Mouse (Mus musculus): Measurements from ENCODE around the gene Kcnab1. TPM values are rescaled to one million over a fixed set of nuclear protein-coding genes. Genes with fewer than 3 reads are reported as not detected.
A peak's percentile ranks its signal among the peaks of the same experiment; 100 is the strongest.

Kcnab1 gene
- 15.4 and 16.3 TPM in 2 replicates for polyA plus RNA-seq (2015; fragmentation: Nextera tagmentation; extraction: Ambion mirVana)

- Histone ChIP-seq H3K4me1 (peaks cover 21% of the 10 kb centered on the region), H3K9me3 (replicated peaks) (no peaks in the 10 kb centered on the region), H3K27ac (replicated peaks) (peak within 1 kb of the TSS; percentile 45), H3K27me3 (replicated peaks) (no peaks in the 10 kb centered on the region), H3K9ac (replicated peaks) (peak within 1 kb of the TSS; percentile 59), H3K4me2 (peak within 1 kb of the TSS; percentile 95), H3K4me3 (replicated peaks) (peak within 1 kb of the TSS; percentile 53), H3K36me3 (no peaks in the 10 kb centered on the region)
- ATAC-seq (ENCODE audit: low FRiP score): peak; percentile 88
- 2% methylated on average over 30 of the region's 30 CpGs for WGBS
Measured at GRCm38 (mm10) chr3:65108945-65109921, at the start of gene Kcnab1. Gene Kcnab1 (plus strand): TSS chr3:65109384.

DNA sequence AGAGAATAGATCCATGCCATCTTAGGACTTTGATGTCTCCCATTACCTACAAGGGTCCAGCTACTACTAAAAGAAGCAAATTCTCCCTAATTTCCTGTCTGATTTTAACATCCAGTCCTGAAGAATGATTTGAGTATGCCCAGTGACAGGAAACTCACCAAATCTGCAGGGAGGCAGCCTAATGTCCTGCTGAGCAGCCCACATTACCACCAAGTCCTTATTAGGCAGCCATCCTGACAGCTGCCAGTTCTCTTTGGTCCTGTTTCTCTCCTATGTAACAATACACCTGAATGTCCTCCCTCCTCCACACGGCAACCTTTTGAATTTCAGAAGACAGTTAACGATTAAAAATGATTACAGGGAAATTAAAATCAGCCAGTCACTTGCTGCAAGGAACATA, 20.9 kb upstream of the Kcnab1 start:
- no peak for ATAC-seq (ENCODE audit: low FRiP score)
- no peaks in the 10 kb centered on the region for H3K9me3 ChIP-seq (replicated peaks)
- H3K9ac ChIP-seq (replicated peaks): no peak overlapping the region
- 80% methylated on average over 2 of the region's 2 CpGs for WGBS
- H3K4me3 ChIP-seq (replicated peaks): no peak overlapping the region
- no peak overlapping the region for H3K4me2 ChIP-seq
- H3K36me3 ChIP-seq: no peaks in the 10 kb centered on the region
- H3K27ac ChIP-seq (replicated peaks): no peak overlapping the region
- no peaks in the 10 kb centered on the region for H3K4me1 ChIP-seq
- no peaks in the 10 kb centered on the region for H3K27me3 ChIP-seq (replicated peaks)

DNA sequence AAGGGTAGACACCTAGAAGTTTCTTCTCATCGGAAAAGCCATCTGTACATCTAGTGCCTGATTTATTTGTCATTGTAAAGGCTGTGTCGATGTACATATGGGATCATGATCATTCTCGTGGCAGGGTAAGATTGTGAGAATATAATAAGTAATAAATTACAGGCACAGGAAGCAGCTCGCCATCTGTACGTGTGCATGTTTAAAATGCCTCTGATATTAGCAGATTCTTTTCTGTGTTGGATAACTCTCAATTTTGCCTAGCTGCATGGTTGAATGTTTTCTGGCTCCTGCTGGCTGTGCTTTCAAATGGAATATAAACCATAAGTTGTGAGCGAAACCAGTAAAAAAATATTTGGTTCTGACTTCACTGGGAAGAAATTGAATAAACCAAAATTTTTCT, 5.1 kb upstream of the Kcnab1 start:
- Histone ChIP-seq H3K36me3 (no peaks in the 10 kb centered on the region), H3K27me3 (replicated peaks) (no peaks in the 10 kb centered on the region), H3K9me3 (replicated peaks) (no peaks in the 10 kb centered on the region), H3K4me3 (replicated peaks) (no peak overlapping the region), H3K4me1 (peaks cover 8% of the 10 kb centered on the region), H3K9ac (replicated peaks) (no peak overlapping the region), H3K4me2 (no peak overlapping the region), H3K27ac (replicated peaks) (no peak overlapping the region)
- WGBS: 55% methylated on average over 6 of the region's 6 CpGs
- ATAC-seq (ENCODE audit: low FRiP score): no peak

GRCm38 (mm10) chr3:65110190-65110589, 1.0 kb downstream of the Kcnab1 start:
- H3K27me3 ChIP-seq (replicated peaks): no peaks in the 10 kb centered on the region
- H3K4me2 ChIP-seq: peak overlapping the region; percentile 95
- H3K4me3 ChIP-seq (replicated peaks): peak overlapping the region; percentile 53
- no peaks in the 10 kb centered on the region for H3K36me3 ChIP-seq
- no peak overlapping the region for H3K9ac ChIP-seq (replicated peaks)
- peaks cover 21% of the 10 kb centered on the region for H3K4me1 ChIP-seq
- no peak overlapping the region for H3K27ac ChIP-seq (replicated peaks)
- no peak for ATAC-seq (ENCODE audit: low FRiP score)
- no peaks in the 10 kb centered on the region for H3K9me3 ChIP-seq (replicated peaks)
- 65% methylated on average over 9 of the region's 9 CpGs for WGBS

DNA sequence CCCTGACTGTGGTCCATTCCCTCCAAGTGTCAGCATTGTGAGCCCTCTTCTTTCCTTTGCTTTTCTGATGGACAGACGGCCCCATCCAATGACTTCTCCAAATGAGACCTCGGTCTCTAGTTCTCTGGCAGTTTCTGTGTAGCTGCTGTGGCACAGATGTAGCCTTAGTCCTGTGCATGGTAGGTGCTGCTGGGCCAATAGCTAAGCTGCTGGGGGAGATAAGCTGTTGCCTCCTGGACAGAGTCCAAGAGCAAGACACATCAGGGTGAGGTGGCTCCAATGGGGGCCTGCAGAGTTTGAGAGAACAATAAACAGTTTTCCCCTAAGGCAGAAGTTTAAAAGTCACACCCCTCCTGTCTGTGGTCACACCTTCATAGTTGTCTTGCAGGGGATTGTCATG, 2.0 kb downstream of the Kcnab1 start:
- WGBS: 94% methylated on average over 2 of the region's 2 CpGs
- no peak overlapping the region for H3K4me3 ChIP-seq (replicated peaks)
- H3K27me3 ChIP-seq (replicated peaks): no peaks in the 10 kb centered on the region
- H3K9me3 ChIP-seq (replicated peaks): no peaks in the 10 kb centered on the region
- H3K9ac ChIP-seq (replicated peaks): no peak overlapping the region
- peak overlapping the region; percentile 29 for H3K4me2 ChIP-seq
- peaks cover 21% of the 10 kb centered on the region for H3K4me1 ChIP-seq
- no peak for ATAC-seq (ENCODE audit: low FRiP score)
- no peak overlapping the region for H3K27ac ChIP-seq (replicated peaks)
- H3K36me3 ChIP-seq: no peaks in the 10 kb centered on the region

DNA sequence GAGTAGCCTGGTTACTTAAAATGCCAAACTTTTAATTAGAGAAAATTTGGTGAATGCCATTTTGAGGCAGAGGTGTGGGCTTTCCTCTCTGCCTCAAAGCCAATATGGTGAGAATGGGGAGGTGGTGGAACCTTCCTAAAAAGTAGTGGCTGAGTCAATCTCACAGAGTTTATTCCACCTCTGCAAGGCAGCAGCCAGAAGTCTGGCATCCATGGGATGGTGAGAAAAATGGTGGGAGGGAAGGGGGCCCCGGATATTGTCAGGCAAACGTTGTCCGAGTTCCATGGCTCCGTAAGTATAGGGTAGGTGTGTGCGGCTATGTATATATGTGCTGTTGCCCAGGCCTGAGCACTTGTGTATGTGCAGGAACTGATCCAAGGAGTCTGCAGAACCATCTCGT, 6.0 kb downstream of the Kcnab1 start:
- Histone ChIP-seq H3K27ac (replicated peaks) (no peak overlapping the region), H3K36me3 (no peaks in the 10 kb centered on the region), H3K4me3 (replicated peaks) (no peak overlapping the region), H3K9ac (replicated peaks) (no peak overlapping the region), H3K4me1 (0 out of 2 replicates have a peak, but pooled peaks cover 5% of the 10 kb centered on the region), H3K27me3 (replicated peaks) (no peaks in the 10 kb centered on the region), H3K9me3 (replicated peaks) (no peaks in the 10 kb centered on the region), H3K4me2 (no peak overlapping the region)
- no peak for ATAC-seq (ENCODE audit: low FRiP score)
- 91% methylated on average over 6 of the region's 6 CpGs for WGBS

DNA sequence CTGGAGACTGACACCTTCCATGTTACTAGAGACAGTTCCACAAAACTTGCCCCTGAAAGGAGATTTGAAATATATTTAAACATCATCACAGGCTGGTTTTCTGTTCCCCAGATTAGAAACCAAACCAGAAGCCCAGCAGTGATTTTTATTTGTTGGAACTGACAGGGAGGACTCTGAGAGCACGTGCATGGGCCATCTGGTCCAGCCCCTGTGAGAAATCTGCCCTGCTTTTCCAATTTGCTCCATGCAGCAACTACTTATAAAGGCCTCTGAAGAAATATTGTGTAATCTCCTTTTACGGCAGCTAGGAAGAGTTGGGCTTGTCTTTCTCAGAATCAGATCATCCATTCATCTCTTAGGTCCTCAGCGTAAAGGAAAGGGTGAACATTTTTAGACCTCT, 7.8 kb downstream of the Kcnab1 start:
- H3K9me3 ChIP-seq (replicated peaks): no peaks in the 10 kb centered on the region
- H3K9ac ChIP-seq (replicated peaks): no peak overlapping the region
- no peaks in the 10 kb centered on the region for H3K4me1 ChIP-seq
- 69% methylated on average over 3 of the region's 3 CpGs for WGBS
- no peaks in the 10 kb centered on the region for H3K27me3 ChIP-seq (replicated peaks)
- H3K36me3 ChIP-seq: no peaks in the 10 kb centered on the region
- no peak for ATAC-seq (ENCODE audit: low FRiP score)
- H3K27ac ChIP-seq (replicated peaks): no peak overlapping the region
- no peak overlapping the region for H3K4me3 ChIP-seq (replicated peaks)
- H3K4me2 ChIP-seq: no peak overlapping the region

GRCm38 (mm10) chr3:65117365-65117764, 8.2 kb downstream of the Kcnab1 start:
- H3K9ac ChIP-seq (replicated peaks): no peak overlapping the region
- no peak overlapping the region for H3K4me3 ChIP-seq (replicated peaks)
- no peaks in the 10 kb centered on the region for H3K4me1 ChIP-seq
- no peaks in the 10 kb centered on the region for H3K9me3 ChIP-seq (replicated peaks)
- H3K27me3 ChIP-seq (replicated peaks): no peaks in the 10 kb centered on the region
- no peaks in the 10 kb centered on the region for H3K36me3 ChIP-seq
- no peak overlapping the region for H3K27ac ChIP-seq (replicated peaks)
- H3K4me2 ChIP-seq: no peak overlapping the region
- 63% methylated on average over 8 of the region's 8 CpGs for WGBS
- ATAC-seq (ENCODE audit: low FRiP score): no peak

DNA sequence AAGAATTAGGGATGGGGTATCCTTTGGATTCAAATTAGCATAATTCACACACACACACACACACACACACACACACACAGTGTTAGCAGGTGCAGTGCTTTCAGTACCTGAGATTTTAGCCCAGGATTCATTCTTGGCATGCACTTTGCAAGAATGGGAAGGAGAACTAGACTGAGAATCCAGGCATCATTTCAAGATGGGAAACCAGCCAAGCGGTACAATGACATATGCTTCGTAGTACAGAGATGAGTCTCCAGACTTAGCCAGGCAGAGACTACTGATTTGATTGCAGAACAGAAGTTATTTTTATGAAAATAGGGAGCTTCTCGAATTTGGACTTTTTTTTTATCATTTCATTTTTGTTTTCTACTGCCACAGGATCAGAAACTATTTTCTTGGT, 15.8 kb downstream of the Kcnab1 start:
- Histone ChIP-seq H3K9me3 (replicated peaks) (no peaks in the 10 kb centered on the region), H3K4me3 (replicated peaks) (no peak overlapping the region), H3K27me3 (replicated peaks) (no peaks in the 10 kb centered on the region), H3K4me2 (no peak overlapping the region), H3K36me3 (no peaks in the 10 kb centered on the region), H3K9ac (replicated peaks) (no peak overlapping the region), H3K27ac (replicated peaks) (no peak overlapping the region), H3K4me1 (no peaks in the 10 kb centered on the region)
- 62% methylated on average over 3 of the region's 3 CpGs for WGBS
- ATAC-seq (ENCODE audit: low FRiP score): no peak

DNA sequence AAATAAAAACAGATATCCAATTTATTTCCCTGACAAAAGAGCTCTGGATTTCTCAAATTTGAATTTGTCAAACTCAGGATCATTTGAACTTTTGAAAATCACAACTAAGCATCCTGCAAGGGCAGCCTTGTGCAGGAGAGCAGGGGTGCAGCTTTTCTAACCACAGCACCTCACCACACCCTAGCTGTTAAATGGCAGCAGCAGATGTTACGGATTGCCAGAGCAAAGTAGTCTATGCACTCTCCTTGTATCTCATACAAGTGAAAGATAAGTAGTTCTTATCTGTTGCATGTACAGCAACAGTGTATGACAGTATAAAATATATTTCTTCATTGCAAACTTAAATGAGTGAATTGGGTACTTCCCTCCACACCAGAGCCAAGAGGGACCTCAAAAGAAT, 20.4 kb downstream of the Kcnab1 start:
- H3K27me3 ChIP-seq (replicated peaks): no peaks in the 10 kb centered on the region
- H3K4me1 ChIP-seq: no peaks in the 10 kb centered on the region
- no peak overlapping the region for H3K27ac ChIP-seq (replicated peaks)
- WGBS: 95% methylated on average over 1 of the region's 1 CpGs
- H3K9me3 ChIP-seq (replicated peaks): no peaks in the 10 kb centered on the region
- H3K4me3 ChIP-seq (replicated peaks): no peak overlapping the region
- no peak overlapping the region for H3K9ac ChIP-seq (replicated peaks)
- H3K36me3 ChIP-seq: no peaks in the 10 kb centered on the region
- no peak for ATAC-seq (ENCODE audit: low FRiP score)
- no peak overlapping the region for H3K4me2 ChIP-seq

DNA sequence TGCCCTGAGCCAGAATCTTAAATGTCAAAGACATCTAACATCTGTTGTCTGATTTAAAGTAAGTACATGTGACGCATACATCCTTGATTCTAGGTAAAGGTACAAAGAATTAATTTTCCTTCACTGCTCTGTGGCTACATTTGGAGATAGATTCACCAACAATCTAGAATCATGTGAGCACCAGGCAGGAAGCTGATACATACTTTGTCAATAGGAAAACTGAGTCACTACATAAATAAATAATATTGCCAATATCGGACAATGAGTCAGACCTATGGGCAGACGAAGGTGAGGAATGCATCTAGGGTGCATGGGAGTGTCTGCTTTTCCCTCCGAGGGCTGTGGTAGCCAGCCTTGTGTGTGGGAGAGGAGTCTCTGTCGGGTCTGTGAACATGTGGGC, 25.7 kb downstream of the Kcnab1 start:
- ATAC-seq (ENCODE audit: low FRiP score): no peak
- H3K4me1 ChIP-seq: no peaks in the 10 kb centered on the region
- no peaks in the 10 kb centered on the region for H3K27me3 ChIP-seq (replicated peaks)
- WGBS: 82% methylated on average over 5 of the region's 5 CpGs
- H3K9ac ChIP-seq (replicated peaks): no peak overlapping the region
- H3K9me3 ChIP-seq (replicated peaks): no peaks in the 10 kb centered on the region
- no peaks in the 10 kb centered on the region for H3K36me3 ChIP-seq
- no peak overlapping the region for H3K27ac ChIP-seq (replicated peaks)
- no peak overlapping the region for H3K4me2 ChIP-seq
- no peak overlapping the region for H3K4me3 ChIP-seq (replicated peaks)

DNA sequence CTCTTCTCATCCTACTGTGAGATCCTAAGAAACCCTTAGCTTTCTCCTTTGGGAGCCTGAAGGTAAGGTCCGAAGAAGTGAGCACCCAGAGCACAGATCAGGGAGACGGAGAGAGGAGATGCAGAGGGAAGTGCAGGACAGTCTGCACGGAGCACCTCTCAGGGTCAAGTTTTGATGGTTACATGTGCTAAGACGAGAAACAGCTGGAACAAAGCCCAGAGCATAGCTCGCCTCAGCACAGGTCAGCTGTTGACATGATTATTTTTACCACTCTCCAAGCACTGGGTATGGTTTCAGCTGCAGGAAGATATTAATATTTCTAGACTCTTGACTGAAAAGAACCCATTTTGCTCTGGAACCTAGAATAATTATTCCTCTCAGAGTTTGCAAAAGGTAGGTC, 27.7 kb downstream of the Kcnab1 start:
- Histone ChIP-seq H3K4me1 (no peaks in the 10 kb centered on the region), H3K9ac (replicated peaks) (no peak overlapping the region), H3K9me3 (replicated peaks) (no peaks in the 10 kb centered on the region), H3K4me3 (replicated peaks) (no peak overlapping the region), H3K27me3 (replicated peaks) (no peaks in the 10 kb centered on the region), H3K4me2 (no peak overlapping the region), H3K36me3 (no peaks in the 10 kb centered on the region), H3K27ac (replicated peaks) (no peak overlapping the region)
- WGBS: 80% methylated on average over 5 of the region's 5 CpGs
- ATAC-seq (ENCODE audit: low FRiP score): no peak

Measured in neural tube, embryonic 15.5 days (tissue).